Mouse (Mus musculus) brain, embryonic 14.5 days (tissue): ENCODE results near the gene Lrrc75a.

Source experiments
- CTCF ChIP-seq: fragments of 200-500 bp; IDR thresholded peaks from 2 replicates; pipeline ENCODE4 v1.5.1; 2012; ENCODE audit warnings: inconsistent platforms, mild to moderate bottlenecking, moderate library complexity, borderline replicate concordance; ENCODE audit not compliant: insufficient read depth, insufficient read length; ENCODE audit errors: extremely low read depth
- POLR2A ChIP-seq: fragments of 200-500 bp; IDR thresholded peaks from 2 replicates; pipeline ENCODE4 v1.6.1; 2012; ENCODE audit warnings: mild to moderate bottlenecking, inconsistent platforms, borderline replicate concordance; ENCODE audit not compliant: poor library complexity, insufficient read depth, insufficient read length, severe bottlenecking; ENCODE audit errors: extremely low read depth

GRCm38 (mm10) chr11:62638402-62638801 is 9.9 kb downstream of the Lrrc75a start:
- no peak for TF ChIP-seq POLR2A
- TF ChIP-seq CTCF: no peak
